Mouse (Mus musculus) midbrain, embryonic 14.5 days (tissue): ENCODE data around the gene Agxt2. TPM values are rescaled to one million over a fixed set of nuclear protein-coding genes. Genes with fewer than 3 reads are reported as not detected.

Source experiments
- ATAC-seq: fragments of 200-750 bp; cut with Nextera tagmentation; 2 replicates; pipeline ENCODE4 v1.8.0; 2017; ENCODE audit warnings: moderate number of reproducible peaks, moderate library complexity; ENCODE audit not compliant: low FRiP score, low TSS enrichment
- DNase-seq: peaks from one replicate; pipeline ENCODE4 v3.0.0-alpha.2; 2015
- H3K27ac ChIP-seq: fragments of 300-500 bp; sonication (generic); replicated peaks from 2 replicates; pipeline ENCODE4 v1.5.1; 2014; ENCODE audit warnings: mild to moderate bottlenecking, low read depth, low read length, moderate library complexity
- H3K27me3 ChIP-seq: fragments of 300-500 bp; sonication (generic); 2 replicates; pipeline ENCODE4 v1.6.1; 2014; ENCODE audit warnings: low read length, control low read depth, mixed read lengths; ENCODE audit not compliant: control insufficient read depth, insufficient read depth
- H3K36me3 ChIP-seq: fragments of 300-500 bp; sonication (generic); 2 replicates; pipeline ENCODE4 v1.6.1; 2014; ENCODE audit warnings: low read length, control low read depth; ENCODE audit not compliant: control insufficient read depth, insufficient read depth
- H3K4me1 ChIP-seq: fragments of 300-500 bp; sonication (generic); 2 replicates; pipeline ENCODE4 v1.6.1; 2014; ENCODE audit warnings: mild to moderate bottlenecking, antibody characterized with exemption, low read length, control low read depth; ENCODE audit not compliant: control insufficient read depth, insufficient read depth
- H3K4me2 ChIP-seq: fragments of 300-500 bp; sonication (generic); 2 replicates; pipeline ENCODE4 v1.6.1; 2014; ENCODE audit warnings: mild to moderate bottlenecking, low read length, moderate library complexity
- H3K4me3 ChIP-seq: fragments of 300-500 bp; sonication (generic); replicated peaks from 2 replicates; pipeline ENCODE4 v1.5.1; 2014; ENCODE audit warnings: low read depth, low read length
- H3K9ac ChIP-seq: fragments of 300-500 bp; sonication (generic); replicated peaks from 2 replicates; pipeline ENCODE4 v1.6.1; 2014; ENCODE audit warnings: mild to moderate bottlenecking, low read length, moderate library complexity
- H3K9me3 ChIP-seq: fragments of 300-500 bp; sonication (generic); 2 replicates; pipeline ENCODE4 v1.6.1; 2016; ENCODE audit warnings: low read length, control low read depth, mixed read lengths; ENCODE audit not compliant: control insufficient read depth
- WGBS: fragments of 180-500 bp; shearing (Covaris S2); extraction: QIAGEN DNeasy Blood & Tissue Kit; methylation state at CpG from one replicate; pipeline ENCODE4 v1.1.7; 2014; 5-methylcytosine and 5-hydroxymethylcytosine counted together
- polyA plus RNA-seq: library from polyadenylated mRNA; unstranded; fragments of >200 nt; fragmentation: Nextera tagmentation; extraction: Ambion mirVana; gene quantifications from 2 replicates; pipeline ENCODE4 v1.2.1, GENCODE M21; 2014

Gene Agxt2
- polyA plus RNA-seq, 1 experiment from 2014 or later = not detected

DNA sequence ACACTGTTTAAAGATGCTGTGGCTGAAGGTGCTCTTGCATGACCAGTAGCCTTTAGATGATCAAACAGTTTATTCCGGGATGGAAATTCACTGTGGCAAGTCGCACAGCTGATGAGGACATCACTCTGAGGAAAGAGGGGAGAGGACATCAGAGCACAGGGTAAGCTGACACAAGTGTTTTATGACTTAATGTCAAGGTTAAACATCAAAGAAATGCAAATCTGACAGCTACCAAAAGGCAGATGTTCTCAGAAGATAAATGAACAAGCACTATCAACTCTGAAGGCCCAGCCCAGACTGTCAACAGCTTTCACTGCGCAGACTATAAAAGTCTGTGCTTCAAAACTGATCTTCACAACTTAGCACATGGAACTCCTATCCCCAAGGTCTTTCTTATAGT is 88.8 kb downstream of the Agxt2 start:
- H3K27me3 ChIP-seq = no peaks in the 10 kb centered on the region
- WGBS = 60% methylated on average over 3 of the region's 3 CpGs
- no peaks in the 10 kb centered on the region for H3K4me1 ChIP-seq
- no peaks in the 10 kb centered on the region for H3K9me3 ChIP-seq
- DNase-seq = no peak
- H3K27ac ChIP-seq = no peak overlapping the region
- no peak overlapping the region for H3K9ac ChIP-seq
- no peak for ATAC-seq
- no peak overlapping the region for H3K4me3 ChIP-seq
- H3K4me2 ChIP-seq = no peak overlapping the region
- peaks cover 48% of the 10 kb centered on the region for H3K36me3 ChIP-seq

Other genes with a start within 250 kb of the Agxt2 start
- 1.4 and 1.6 TPM in 2 replicates for gene Prlr, start 181.3 kb upstream of the Agxt2 start, polyA plus RNA-seq
- not detected in 2 replicates for gene Gm21973, start 33.2 kb upstream of the Agxt2 start, polyA plus RNA-seq
- 10.4 and 12.3 TPM in 2 replicates for gene Dnajc21, start 112.0 kb downstream of the Agxt2 start, polyA plus RNA-seq
- 71.9 and 73.3 TPM in 2 replicates for gene Brix1, start 127.4 kb downstream of the Agxt2 start, polyA plus RNA-seq
- 13.5 and 19.7 TPM in 2 replicates for gene Rad1, start 127.5 kb downstream of the Agxt2 start, polyA plus RNA-seq
- gene Ttc23l, start 200.1 kb downstream of the Agxt2 start, polyA plus RNA-seq = 0.11 TPM in 1 of 2 replicates, not detected in the other